15 mouse cellular contexts compared by ENCODE assay signal in genomic region chr9:121613192-121613591, GRCm38 (mm10). TPM values are rescaled to one million over a fixed set of nuclear protein-coding genes. Genes with fewer than 3 reads are reported as not detected.
"Had no signal": no experiment of that assay in that cellular context is flagged by ENCODE, and none has a peak within 500 bp of the region (broad histone marks: within the 10 kb centered on the region; RNA-seq: fewer than 3 reads in every experiment).

No protein-coding gene starts in this region.

- ATAC-seq: midbrain, embryonic 13.5 days had no signal

- H3K9ac ChIP-seq: kidney, embryonic 15.5 days; limb, embryonic 13.5 days; liver, embryonic 14.5 days; midbrain, embryonic 13.5 days; stomach, embryonic 15.5 days had no signal

- H3K9me3 ChIP-seq: kidney, embryonic 15.5 days; limb, embryonic 13.5 days; midbrain, embryonic 13.5 days; stomach, embryonic 15.5 days had no signal

- H3K36me3 ChIP-seq: kidney, embryonic 15.5 days; limb, embryonic 13.5 days; midbrain, embryonic 13.5 days; stomach, embryonic 15.5 days had no signal

- H3K27me3 ChIP-seq: limb, embryonic 13.5 days; midbrain, embryonic 13.5 days; stomach, embryonic 15.5 days had no signal

- H3K4me3 ChIP-seq: kidney, embryonic 15.5 days; limb, embryonic 13.5 days; midbrain, embryonic 13.5 days; stomach, embryonic 15.5 days had no signal

- H3K4me1 ChIP-seq: kidney, embryonic 15.5 days; limb, embryonic 13.5 days; midbrain, embryonic 13.5 days; stomach, embryonic 15.5 days had no signal

- H3K4me2 ChIP-seq: kidney, embryonic 15.5 days; limb, embryonic 13.5 days; midbrain, embryonic 13.5 days; stomach, embryonic 15.5 days had no signal

- H3K27ac ChIP-seq: kidney, embryonic 15.5 days; limb, embryonic 13.5 days; liver, embryonic 14.5 days; midbrain, embryonic 13.5 days; stomach, embryonic 15.5 days had no signal

- DNase-seq: kidney, adult 2 months; kidney, postnatal 14 days; left cerebral cortex, postnatal 4 days; lung, adult 18-20 months; right cerebral cortex, postnatal 14 days; thymus, adult 2 months; thymus, postnatal 36 days had no signal

RNA-seq across cellular contexts. Expression of gene Lyzl4, which starts 28.7 kb away (rescaled TPM):
- total RNA-seq: liver, adult 2 months; midbrain, postnatal 0 days had no signal
- polyA plus RNA-seq: kidney, embryonic 15.5 days; liver, adult 2 months; midbrain, postnatal 0 days; neural tube, embryonic 14.5 days had no signal
